Mouse (Mus musculus): ENCODE data around the gene Ehd3.

DNA sequence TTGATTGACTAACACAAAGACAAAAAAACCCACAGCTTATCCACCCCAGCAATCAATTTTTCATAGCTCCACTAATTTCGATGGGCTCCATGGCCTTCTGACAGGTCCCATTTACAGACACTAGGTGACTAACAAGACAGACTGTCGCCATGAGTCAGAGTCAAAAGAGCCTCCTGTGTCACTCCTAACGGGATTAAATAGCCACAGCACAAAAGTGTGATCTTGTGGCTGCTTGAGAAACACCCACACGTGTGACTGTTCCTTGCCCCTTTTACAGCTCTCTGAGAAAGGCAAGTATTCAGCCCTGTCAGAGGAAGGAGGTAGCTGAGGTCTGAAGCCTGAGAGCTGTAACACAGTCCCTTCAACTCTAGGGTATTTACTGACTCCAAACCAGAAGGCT, 49.8 kb downstream of the Ehd3 start:
- TF ChIP-seq CTCF (IDR thresholded peaks at IDR 0.05; ENCODE audit: control insufficient read depth, insufficient read depth, insufficient read length), result no peak
- no peak for TF ChIP-seq CEBPB (IDR thresholded peaks at IDR 0.05; ENCODE audit: low read depth)
- TF ChIP-seq MAX (IDR thresholded peaks at IDR 0.05), result no peak
- TF ChIP-seq MYOD1 (IDR thresholded peaks at IDR 0.05; ENCODE audit: control insufficient read depth, insufficient read length, low read depth), result no peak
- no peak for TF ChIP-seq USF1 (IDR thresholded peaks at IDR 0.05; ENCODE audit: low read depth)
